Mouse (Mus musculus) cerebellum, postnatal 10 days (tissue): ENCODE data around the gene Pdcd2l.
A peak's percentile ranks its signal among the peaks of the same experiment; 100 is the strongest.
"Not testable (repeated sequence)": the region's sequence is repeated elsewhere in the genome, so short reads cannot be mapped to it uniquely, and the experiment has no call there.

ENCODE experiments used
- DNase-seq, 2 experiments: peaks; one replicate each; pipeline ENCODE4 v3.0.0; 2021; ENCODE audit warnings: mixed read lengths in 2 of 2

The Pdcd2l gene

DNA sequence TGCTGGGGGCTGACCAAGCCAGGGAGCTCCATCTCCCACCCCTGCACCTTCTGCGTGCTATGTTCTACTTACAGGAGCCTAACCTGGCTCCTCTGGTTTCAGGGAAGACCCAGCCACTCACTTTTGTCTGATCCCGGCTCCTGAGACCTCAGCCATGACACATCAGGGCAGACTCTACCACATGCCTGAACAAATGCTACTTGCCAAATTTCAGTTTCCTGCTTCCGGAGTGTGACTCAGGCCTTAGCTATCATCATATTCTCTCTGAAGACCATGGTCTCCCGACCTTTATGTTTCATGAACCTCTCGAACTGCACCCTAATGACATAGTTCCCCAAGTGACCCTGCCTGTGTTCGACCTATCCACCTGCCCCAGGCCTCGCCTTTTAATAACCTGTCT, 16.8 kb upstream of the Pdcd2l start:
- DNase-seq, result no peak

DNA sequence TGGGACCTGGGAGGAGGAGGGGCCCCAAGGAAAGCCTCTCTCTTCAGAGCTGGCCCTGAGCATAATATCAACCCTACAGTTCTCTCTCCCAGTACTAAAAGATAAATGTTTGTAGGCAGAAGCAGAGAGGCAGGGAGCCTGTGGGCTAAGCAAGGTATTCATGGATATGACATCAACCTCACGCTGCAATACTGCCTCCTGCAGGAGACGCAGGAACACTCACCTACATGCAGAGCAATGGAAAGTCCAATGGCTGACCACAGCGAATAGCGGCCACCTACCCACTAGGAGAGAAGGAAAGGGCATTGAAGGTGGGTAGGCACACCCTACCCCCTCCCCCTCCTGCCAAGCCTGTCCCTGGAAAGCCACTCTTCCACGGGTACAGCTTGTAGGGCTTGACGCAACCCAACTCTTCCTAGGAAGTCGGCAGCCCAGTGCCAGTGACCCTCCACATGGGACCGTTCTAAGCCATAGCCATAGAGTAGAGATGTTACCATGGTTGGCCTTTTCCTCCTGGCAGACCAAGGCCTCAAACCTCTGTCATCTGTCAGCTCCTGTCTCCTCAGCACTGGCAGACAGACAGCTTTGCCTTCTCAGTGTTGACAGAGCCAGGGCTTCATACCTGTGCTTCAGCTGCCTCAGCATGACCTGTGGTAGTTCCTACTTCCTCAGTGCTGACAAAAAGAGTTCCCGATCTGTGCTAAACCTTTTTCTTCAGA, 11.7 kb upstream of the Pdcd2l start:
- DNase-seq, result no peak

DNA sequence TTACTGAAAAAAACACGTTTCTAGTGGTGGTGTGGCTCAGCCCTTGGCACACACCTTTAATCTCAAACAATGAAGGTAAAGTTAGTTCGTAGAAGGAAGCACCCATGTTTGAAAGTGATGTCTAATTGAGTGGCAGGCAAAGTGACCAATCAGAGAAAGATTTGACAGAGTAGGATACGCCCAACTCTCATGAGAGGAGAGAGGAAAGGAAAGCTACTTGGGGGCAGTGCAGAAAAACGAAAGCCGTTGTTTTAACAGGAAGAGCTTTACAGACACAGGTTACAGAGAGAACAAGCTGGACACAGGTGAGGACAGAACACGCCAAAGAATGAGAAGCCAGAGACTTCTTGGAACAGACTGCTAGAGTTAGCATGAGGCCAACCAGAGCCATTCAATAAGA, 9.9 kb upstream of the Pdcd2l start:
- no peak for DNase-seq

DNA sequence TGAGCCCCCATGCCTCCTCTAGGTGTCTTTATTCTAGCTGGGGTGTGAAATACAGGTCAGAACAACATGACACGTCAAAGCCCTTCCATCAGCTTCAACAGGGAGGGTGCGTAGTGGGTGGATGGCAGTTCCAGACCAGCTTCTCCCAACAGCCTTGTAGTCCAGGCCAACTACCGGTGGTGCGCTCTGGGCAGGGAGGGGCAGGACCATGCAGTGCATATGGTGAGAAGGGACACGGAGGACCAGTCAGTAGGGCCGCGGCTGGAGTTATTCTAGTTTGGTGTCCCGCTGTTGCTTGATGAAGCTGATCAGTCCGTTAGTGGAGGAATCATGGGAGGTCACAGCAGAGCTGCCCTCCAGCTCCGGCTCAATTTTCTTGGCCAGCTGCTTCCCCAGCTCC, 5.7 kb upstream of the Pdcd2l start:
- DNase-seq, result not testable (repeated sequence)

GRCm38 (mm10) chr7:34200829-34201228, 4.4 kb upstream of the Pdcd2l start:
- DNase-seq, result no peak

GRCm38 (mm10) chr7:34198346-34198745, 1.9 kb upstream of the Pdcd2l start:
- DNase-seq, result peak; percentile 35 to 47

DNA sequence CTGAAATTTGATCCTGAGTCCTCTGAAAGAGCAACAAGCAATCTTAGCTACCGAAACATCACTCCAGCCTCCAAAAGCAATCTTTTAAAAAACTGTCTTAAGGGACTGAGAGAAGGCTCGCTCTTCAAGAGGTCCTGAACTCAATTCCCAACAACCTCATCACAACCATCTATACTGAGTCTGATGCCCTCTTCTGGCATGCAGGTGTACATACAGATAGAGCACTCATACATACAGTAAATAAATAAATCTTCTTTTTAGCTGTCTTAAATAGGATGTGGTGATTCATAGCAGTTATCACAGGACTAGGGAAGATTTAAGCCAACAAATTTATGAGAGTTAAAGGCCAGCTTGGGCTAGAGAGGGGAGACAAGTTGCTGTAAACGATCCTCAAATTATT, 829 bp downstream of the Pdcd2l start:
- no peak for DNase-seq

- no peak for DNase-seq
Measured at GRCm38 (mm10) chr7:34192825-34193224, 3.6 kb downstream of the Pdcd2l start.

- DNase-seq, result no peak
Measured at GRCm38 (mm10) chr7:34189376-34189989, 7.0 kb downstream of the Pdcd2l start.

GRCm38 (mm10) chr7:34183794-34184193, 12.7 kb downstream of the Pdcd2l start:
- no peak for DNase-seq

DNA sequence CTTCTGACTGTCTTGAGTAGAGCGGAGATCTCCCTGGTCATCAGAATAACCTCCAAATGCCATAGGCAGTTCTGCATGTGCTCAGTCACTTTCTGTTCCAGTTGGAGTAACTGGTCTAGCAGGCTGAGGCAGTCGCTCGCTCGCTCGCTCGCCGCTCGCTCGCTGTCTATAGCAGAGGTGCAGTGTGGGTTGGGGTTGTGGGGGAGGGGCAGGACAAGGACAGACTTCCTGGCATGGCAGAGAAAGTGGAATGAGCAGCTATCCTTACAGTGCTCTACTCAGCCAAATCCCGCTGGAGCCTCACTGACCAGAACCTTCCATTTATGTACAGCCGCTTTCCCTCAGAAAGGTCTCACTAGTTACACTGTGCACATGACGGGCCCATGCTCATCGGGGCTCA, 13.1 kb downstream of the Pdcd2l start:
- peak in 1 of 2 experiments; percentile 10 for DNase-seq

DNA sequence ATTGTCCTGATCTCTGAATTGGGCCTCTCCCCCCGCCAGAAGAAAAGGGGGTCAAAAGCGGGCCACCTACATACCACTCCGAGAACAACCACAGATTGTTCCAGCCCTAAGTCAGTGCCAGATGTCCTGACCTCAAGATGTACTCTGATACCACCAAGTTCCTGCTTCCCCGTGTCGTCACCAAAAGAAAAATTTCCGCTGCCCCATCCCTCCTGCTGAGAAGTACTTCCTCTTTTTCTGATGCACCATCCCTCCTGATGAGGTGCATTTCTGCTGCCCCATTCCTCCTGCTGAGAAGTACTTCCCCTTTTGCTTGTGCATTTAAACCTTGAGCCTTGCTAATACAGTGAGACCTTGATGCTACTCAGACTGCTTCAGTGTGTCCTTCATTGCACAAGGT, 20.2 kb downstream of the Pdcd2l start:
- not testable (repeated sequence) for DNase-seq

DNA sequence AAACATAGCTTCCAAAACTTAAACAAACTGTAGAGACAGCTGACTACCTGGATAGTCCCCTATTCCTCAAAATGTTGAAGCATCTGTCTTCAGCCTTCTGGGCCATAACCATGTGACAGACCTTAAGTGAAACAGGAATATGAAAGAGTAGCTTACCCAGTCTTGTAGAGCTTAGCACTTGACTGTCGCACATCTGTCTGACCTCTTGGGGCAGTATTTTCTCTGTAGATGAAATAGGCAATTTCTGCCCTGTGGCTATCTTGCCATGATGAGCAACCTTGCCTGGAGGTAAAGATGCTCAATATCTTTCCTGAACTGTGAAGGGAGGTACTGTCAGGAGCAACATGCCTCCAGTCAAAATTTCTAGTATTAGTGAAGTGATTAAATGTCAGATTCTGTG, 24.2 kb downstream of the Pdcd2l start:
- no peak for DNase-seq

DNA sequence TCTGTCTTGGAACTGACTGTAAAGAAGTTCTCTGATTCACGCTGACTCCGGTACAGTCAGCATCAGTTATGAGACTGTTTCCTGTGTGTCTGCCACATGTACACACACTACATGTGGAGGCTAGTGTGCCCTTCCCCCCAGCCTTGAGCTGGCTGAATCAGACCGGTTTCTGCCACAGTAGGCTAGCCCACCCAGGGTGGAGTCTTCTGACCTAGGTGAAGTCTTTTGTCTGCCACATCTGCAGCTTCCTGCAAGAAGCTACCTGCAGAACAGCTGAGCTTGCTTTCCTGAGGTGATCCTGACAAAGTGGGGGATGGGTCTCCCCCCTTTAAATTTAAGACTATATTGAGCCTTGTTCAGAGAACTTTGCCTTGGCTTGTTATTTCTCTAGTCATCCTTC, 27.0 kb downstream of the Pdcd2l start, which contains the start of gene Uba2:
Gene Uba2 (minus strand): TSS at position 146 of the 400 bp plus-strand sequence.
- peak; percentile 10 to 13 for DNase-seq

DNA sequence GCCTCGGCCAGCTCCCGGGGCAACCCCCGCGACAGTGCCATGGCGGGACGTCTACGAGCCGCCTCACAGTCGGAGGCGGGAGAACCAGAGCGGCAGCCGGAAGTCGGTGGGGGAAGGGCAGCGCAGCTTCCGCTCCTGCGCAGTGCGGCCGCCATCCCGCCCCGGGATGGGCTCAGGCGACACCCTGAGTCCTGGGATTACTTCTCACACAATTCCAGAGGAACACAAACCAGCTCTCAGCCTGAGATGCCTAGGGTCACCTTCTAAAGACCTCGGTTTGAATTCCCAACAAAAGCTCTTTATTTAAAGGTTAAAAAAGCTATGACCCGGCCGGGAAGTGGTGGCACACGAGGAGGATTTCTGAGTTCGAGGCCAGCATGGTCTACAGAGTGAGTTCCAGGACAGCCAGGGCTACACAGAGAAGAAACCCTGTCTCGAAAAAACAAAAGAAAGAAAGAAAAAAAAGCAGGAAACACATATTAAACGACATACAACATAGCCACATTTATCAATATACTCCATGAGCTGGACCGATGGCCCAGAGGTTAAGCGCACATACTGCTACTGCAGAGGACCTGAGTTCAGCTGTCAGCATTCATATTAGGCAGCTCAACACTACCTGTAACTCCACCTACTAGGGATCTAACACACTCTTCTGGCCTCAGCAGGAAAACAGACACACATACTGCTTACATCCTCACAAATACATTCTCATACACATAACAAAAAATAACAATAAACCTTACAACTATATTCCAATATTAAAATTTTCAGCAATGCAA, 27.8 kb downstream of the Pdcd2l start:
- peak; percentile 97 for DNase-seq

GRCm38 (mm10) chr7:34167766-34168469, 28.5 kb downstream of the Pdcd2l start:
- no peak for DNase-seq

DNA sequence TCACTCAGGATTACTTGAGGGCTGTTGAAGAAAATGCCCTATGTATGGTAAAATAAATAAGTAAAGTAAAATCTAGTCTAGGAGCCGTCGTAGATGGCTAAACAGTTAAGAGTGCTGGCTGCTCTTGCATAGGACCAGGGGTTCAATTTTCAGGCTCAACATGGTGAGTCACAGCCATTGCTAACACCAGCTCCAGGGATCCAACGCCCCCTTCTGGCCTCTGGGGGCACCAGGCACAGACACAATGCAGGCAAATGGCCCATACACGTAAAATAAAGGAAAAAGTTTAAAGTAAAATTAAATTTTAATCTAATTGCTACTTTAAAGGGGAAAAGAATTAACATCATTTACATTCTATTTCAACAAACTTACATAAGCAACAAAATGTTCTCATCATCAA, 29.6 kb downstream of the Pdcd2l start:
- peak; percentile 28 to 39 for DNase-seq

GRCm38 (mm10) chr7:34165999-34166398, 30.5 kb downstream of the Pdcd2l start:
- no peak for DNase-seq

DNA sequence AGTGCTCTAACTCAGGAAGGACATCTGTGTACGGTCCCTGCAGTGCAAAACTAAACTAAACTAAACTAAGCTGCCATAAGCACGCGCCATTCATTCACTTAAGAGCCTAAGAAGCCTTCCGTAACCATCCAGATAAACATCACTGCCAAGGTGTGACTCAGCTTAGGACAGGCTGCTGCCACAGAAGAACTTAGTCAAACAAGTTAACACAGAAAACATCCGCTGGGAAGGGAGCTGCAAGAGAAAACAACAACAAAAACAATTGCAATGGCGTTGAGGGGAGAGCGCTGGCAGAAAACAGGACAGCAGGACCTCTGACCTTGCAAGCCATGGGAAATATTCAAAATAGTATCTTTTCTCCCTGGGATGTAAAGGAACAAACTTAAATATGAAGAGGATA, 31.8 kb downstream of the Pdcd2l start:
- DNase-seq, result no peak

GRCm38 (mm10) chr7:34159167-34159566, 37.3 kb downstream of the Pdcd2l start:
- no peak for DNase-seq

GRCm38 (mm10) chr7:34157994-34158393, 38.5 kb downstream of the Pdcd2l start:
- DNase-seq, result no peak

- no peak for DNase-seq
Measured at GRCm38 (mm10) chr7:34147193-34147592, 49.3 kb downstream of the Pdcd2l start.

- DNase-seq, result no peak
Measured at GRCm38 (mm10) chr7:34141123-34141522, 55.3 kb downstream of the Pdcd2l start.
